Mouse (Mus musculus) myocyte (in vitro differentiated cells): ENCODE results near the gene Ptch2. TPM values are rescaled to one million over a fixed set of nuclear protein-coding genes. Genes with fewer than 3 reads are reported as not detected.

Experiments used
- H3K27me3 ChIP-seq: one replicate; pipeline ENCODE4 v1.6.1; 2011; ENCODE audit not compliant: control insufficient read depth, insufficient read depth, insufficient read length
- H3K36me3 ChIP-seq: one replicate; pipeline ENCODE4 v1.6.1; 2011; ENCODE audit not compliant: control insufficient read depth, insufficient read depth
- H3K4me2 ChIP-seq: one replicate; pipeline ENCODE4 v1.6.1; 2011; ENCODE audit warnings: low read depth, control low read depth
- H3K4me3 ChIP-seq: one replicate; pipeline ENCODE4 v1.5.1; 2011; ENCODE audit warnings: mild to moderate bottlenecking, control low read depth, moderate library complexity
- H3K79me2 ChIP-seq: one replicate; pipeline ENCODE4 v1.6.1; 2011; ENCODE audit not compliant: control insufficient read depth, insufficient read depth
- H3ac ChIP-seq: one replicate; pipeline ENCODE4 v1.6.1; 2011; ENCODE audit not compliant: control insufficient read depth, insufficient read length
- CEBPB ChIP-seq: IDR thresholded peaks from 2 replicates; pipeline ENCODE4 v1.6.1; 2011; ENCODE audit warnings: mild to moderate bottlenecking, moderate library complexity; ENCODE audit not compliant: poor library complexity, insufficient read depth, severe bottlenecking
- E2F4 ChIP-seq: IDR thresholded peaks from one replicate; pipeline ENCODE4 v1.6.1; 2011; ENCODE audit warnings: mild to moderate bottlenecking, control low read depth, moderate library complexity; ENCODE audit not compliant: insufficient read depth
- MAX ChIP-seq: IDR thresholded peaks from one replicate; pipeline ENCODE4 v1.6.1; 2011; ENCODE audit warnings: low read depth, mild to moderate bottlenecking, control low read depth
- MYOD1 ChIP-seq, 3 experiments: IDR thresholded peaks; one replicate each; pipeline ENCODE4 v1.6.1; 2011; ENCODE audit warnings: control low read depth in 2 of 3, low read depth in 2 of 3, mild to moderate bottlenecking in 2 of 3, moderate library complexity in 1 of 3; ENCODE audit not compliant: insufficient read length in 2 of 3, control insufficient read depth in 1 of 3
- MYOG ChIP-seq, 3 experiments: IDR thresholded peaks; one replicate each; pipeline ENCODE4 v1.6.1; 2011; ENCODE audit warnings: control low read depth in 2 of 3, low read depth in 2 of 3, mild to moderate bottlenecking in 2 of 3; ENCODE audit not compliant: insufficient read length in 2 of 3, control insufficient read depth in 1 of 3, insufficient read depth in 1 of 3
- POLR2A ChIP-seq: IDR thresholded peaks from one replicate; pipeline ENCODE4 v1.6.1; 2011; ENCODE audit warnings: low read depth, mild to moderate bottlenecking, control low read depth, moderate library complexity; ENCODE audit not compliant: insufficient read length
- POLR2AphosphoS2 ChIP-seq: IDR thresholded peaks from one replicate; pipeline ENCODE4 v1.6.1; 2011; ENCODE audit warnings: low read depth, control low read depth; ENCODE audit not compliant: insufficient read length
- REST ChIP-seq: IDR thresholded peaks from one replicate; pipeline ENCODE4 v1.6.1; 2011; ENCODE audit warnings: mild to moderate bottlenecking, control low read depth, moderate library complexity; ENCODE audit not compliant: insufficient read depth, insufficient read length
- SRF ChIP-seq: IDR thresholded peaks from one replicate; pipeline ENCODE4 v1.6.1; 2011; ENCODE audit warnings: low read depth; ENCODE audit not compliant: control insufficient read depth, insufficient read length
- TCF12 ChIP-seq: IDR thresholded peaks from one replicate; pipeline ENCODE4 v1.6.1; 2011; ENCODE audit warnings: mild to moderate bottlenecking, control low read depth; ENCODE audit not compliant: poor library complexity, insufficient read depth, severe bottlenecking
- TCF3 ChIP-seq: IDR thresholded peaks from one replicate; pipeline ENCODE4 v1.6.1; 2011; ENCODE audit warnings: low read depth, control low read depth; ENCODE audit not compliant: insufficient read length
- USF1 ChIP-seq: IDR thresholded peaks from one replicate; pipeline ENCODE4 v1.6.1; 2011; ENCODE audit warnings: low read depth, mild to moderate bottlenecking, control low read depth, moderate library complexity
- polyA plus RNA-seq: library from polyadenylated mRNA; unstranded; fragments of >200 nt; fragmentation: generic; extraction: Trizol; gene quantifications from one replicate; pipeline ENCODE4 v1.2.1, GENCODE M21; 2012; ENCODE audit warnings: missing spikeins

Gene Ptch2
- polyA plus RNA-seq, 1 experiment, result 0.02 TPM

DNA sequence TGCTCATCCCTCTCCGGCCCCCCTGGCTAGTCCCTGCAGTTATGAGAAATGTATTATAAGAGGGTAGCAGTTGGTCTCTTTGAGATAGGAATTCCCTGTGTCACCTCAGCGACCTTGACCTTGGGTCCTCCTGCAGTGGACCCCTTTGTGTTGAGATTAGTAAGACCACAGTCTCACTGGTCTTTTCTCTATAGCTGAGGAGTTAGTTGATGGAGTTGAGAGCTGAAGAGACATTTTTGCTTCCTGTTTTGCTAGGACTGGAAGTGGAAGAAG, 2.8 kb downstream of the Ptch2 start:
- H3K4me3 ChIP-seq, result no peak overlapping the region
- TF ChIP-seq USF1 (no peak), TCF3 (no peak), MYOG (IDR thresholded peaks at IDR 0.05; ENCODE audit: control insufficient read depth in 1 of 3, insufficient read depth in 1 of 3, insufficient read length in 2 of 3, low read depth in 2 of 3) (no peak), MAX (no peak), MYOD1 (IDR thresholded peaks at IDR 0.05; ENCODE audit: control insufficient read depth in 1 of 3, insufficient read length in 2 of 3, low read depth in 2 of 3) (no peak), POLR2AphosphoS2 (no peak), CEBPB (no peak), TCF12 (no peak), POLR2A (no peak), SRF (no peak), E2F4 (no peak), REST (no peak)
- H3K4me2 ChIP-seq, result no peak overlapping the region

GRCm38 (mm10) chr4:117100036-117100435, 4.2 kb downstream of the Ptch2 start:
- Histone ChIP-seq H3K79me2 (no peaks in the 10 kb centered on the region), H3K4me3 (no peak overlapping the region), H3K27me3 (peaks cover 7% of the 10 kb centered on the region), H3ac (no peak overlapping the region), H3K36me3 (no peaks in the 10 kb centered on the region), H3K4me2 (no peak overlapping the region)
- TF ChIP-seq TCF12 (no peak), REST (no peak), SRF (no peak), CEBPB (no peak), E2F4 (no peak), POLR2AphosphoS2 (no peak), POLR2A (no peak), MAX (no peak), MYOD1 (IDR thresholded peaks at IDR 0.05; ENCODE audit: control insufficient read depth in 1 of 3, insufficient read length in 2 of 3, low read depth in 2 of 3) (no peak)

More for the DNA sequence above, 2.8 kb downstream of the Ptch2 start:
- H3K79me2 ChIP-seq, result no peaks in the 10 kb centered on the region
- peaks cover 7% of the 10 kb centered on the region for H3K27me3 ChIP-seq
- H3ac ChIP-seq, result no peak overlapping the region
- no peaks in the 10 kb centered on the region for H3K36me3 ChIP-seq

DNA sequence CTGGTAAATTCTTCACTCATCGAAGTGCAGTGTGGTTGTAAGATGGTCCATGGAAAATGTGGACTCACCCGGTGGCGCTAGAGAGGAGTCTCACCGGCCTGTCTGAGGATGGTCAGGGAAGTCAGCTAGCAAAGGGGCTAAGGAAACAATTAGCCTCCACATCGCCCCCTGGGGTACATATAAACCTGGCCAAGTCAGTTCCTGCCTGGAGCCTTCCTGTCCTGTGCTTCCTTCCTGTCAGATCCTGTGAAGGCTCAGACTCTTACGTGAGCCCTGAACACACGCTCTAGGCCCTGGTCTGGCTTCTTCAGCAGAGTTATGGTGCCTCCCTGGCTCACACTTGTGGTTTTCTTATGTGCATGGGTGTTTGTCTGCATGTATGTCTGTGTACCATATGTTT, 5.3 kb downstream of the Ptch2 start:
- no peak for TF ChIP-seq TCF3
- no peak for TF ChIP-seq E2F4
- TF ChIP-seq POLR2A, result no peak
- Histone ChIP-seq H3K4me2 (no peak overlapping the region), H3ac (no peak overlapping the region), H3K4me3 (no peak overlapping the region), H3K27me3 (peaks cover 1% of the 10 kb centered on the region), H3K79me2 (no peaks in the 10 kb centered on the region), H3K36me3 (no peaks in the 10 kb centered on the region)

DNA sequence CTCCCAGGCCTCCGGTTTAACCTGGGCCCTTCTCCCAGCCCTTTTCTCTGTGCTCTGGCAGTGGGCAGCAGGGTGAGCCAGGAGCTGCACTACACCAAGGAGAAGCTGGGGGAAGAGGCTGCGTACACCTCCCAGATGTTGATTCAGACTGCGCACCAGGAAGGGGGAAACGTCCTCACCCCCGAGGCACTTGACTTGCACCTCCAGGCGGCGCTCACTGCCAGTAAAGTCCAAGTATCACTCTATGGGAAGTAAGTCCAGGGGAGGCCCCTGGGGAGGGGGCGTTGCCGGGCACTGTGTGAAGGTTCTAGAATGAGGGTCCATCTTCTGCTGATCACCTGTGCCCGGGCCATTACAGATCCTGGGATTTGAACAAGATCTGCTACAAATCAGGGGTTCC, 8.8 kb downstream of the Ptch2 start:
- Histone ChIP-seq H3K79me2 (no peaks in the 10 kb centered on the region), H3K27me3 (no peaks in the 10 kb centered on the region), H3K4me3 (no peak overlapping the region), H3K4me2 (no peak overlapping the region), H3ac (no peak overlapping the region), H3K36me3 (no peaks in the 10 kb centered on the region)
- TF ChIP-seq MAX (no peak), USF1 (no peak)

DNA sequence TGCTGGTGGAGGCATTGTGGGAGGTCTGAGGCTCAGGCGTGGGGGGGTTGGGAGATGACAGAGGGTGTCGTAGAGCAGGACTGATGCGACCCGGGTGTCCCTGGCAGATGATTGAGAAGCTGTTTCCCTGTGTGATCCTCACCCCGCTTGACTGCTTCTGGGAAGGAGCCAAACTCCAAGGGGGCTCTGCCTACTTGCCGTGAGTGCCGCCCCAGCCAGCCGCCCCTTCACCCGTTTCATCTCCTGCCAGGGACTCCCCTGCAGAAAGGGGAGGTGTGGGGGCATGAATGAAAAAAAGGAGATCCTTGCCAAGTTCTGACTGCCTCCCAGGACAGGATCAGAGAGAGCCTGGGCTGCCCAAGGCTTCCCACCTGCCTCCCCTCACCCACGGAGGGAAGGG, 9.3 kb downstream of the Ptch2 start:
- Histone ChIP-seq H3K4me2 (no peak overlapping the region), H3K79me2 (no peaks in the 10 kb centered on the region), H3K36me3 (no peaks in the 10 kb centered on the region), H3K4me3 (no peak overlapping the region), H3ac (no peak overlapping the region), H3K27me3 (no peaks in the 10 kb centered on the region)
- TF ChIP-seq CEBPB, result no peak
- TF ChIP-seq SRF, result no peak
- TF ChIP-seq MAX, result no peak
- no peak for TF ChIP-seq MYOG (IDR thresholded peaks at IDR 0.05; ENCODE audit: control insufficient read depth in 1 of 3, insufficient read depth in 1 of 3, insufficient read length in 2 of 3, low read depth in 2 of 3)
- TF ChIP-seq POLR2AphosphoS2, result no peak
- TF ChIP-seq MYOD1 (IDR thresholded peaks at IDR 0.05; ENCODE audit: control insufficient read depth in 1 of 3, insufficient read length in 2 of 3, low read depth in 2 of 3), result no peak
- TF ChIP-seq POLR2A, result no peak
- TF ChIP-seq TCF12, result no peak
- no peak for TF ChIP-seq TCF3
- no peak for TF ChIP-seq E2F4
- no peak for TF ChIP-seq USF1
- no peak for TF ChIP-seq REST
